Mouse (Mus musculus) lung, postnatal 36 days (tissue): ENCODE measurements around the gene Rilp.

Source experiments
- DNase-seq: peaks from one replicate; pipeline ENCODE4 v3.0.0; 2022; ENCODE audit warnings: mixed read lengths

Rilp gene

GRCm38 (mm10) chr11:75509741-75510626, at the start of gene Rilp:
Gene Rilp (plus strand): TSS chr11:75510094.
- DNase-seq, result peak; percentile 95

- DNase-seq, result peak; percentile 98
These were observed 49.6 kb upstream of the Rilp start for GRCm38 (mm10) chr11:75460103-75460843.

- DNase-seq, result peak; percentile 100
These were observed 48.8 kb upstream of the Rilp start, which contains the start of gene Tlcd2 for GRCm38 (mm10) chr11:75460844-75461742. Gene Tlcd2 (plus strand): TSS chr11:75461715.

- DNase-seq, result no peak
These were observed 48.1 kb upstream of the Rilp start for GRCm38 (mm10) chr11:75461743-75462252.

- peak; percentile 87 for DNase-seq
These were observed 47.6 kb upstream of the Rilp start for GRCm38 (mm10) chr11:75462253-75462783.

GRCm38 (mm10) chr11:75462865-75463336, 47.0 kb upstream of the Rilp start:
- DNase-seq, result peak; percentile 95

GRCm38 (mm10) chr11:75463624-75464023, 46.3 kb upstream of the Rilp start:
- no peak for DNase-seq

- DNase-seq, result no peak
These were observed 45.5 kb upstream of the Rilp start for GRCm38 (mm10) chr11:75464417-75464816.

- no peak for DNase-seq
These were observed 44.8 kb upstream of the Rilp start for GRCm38 (mm10) chr11:75465051-75465450.

- no peak for DNase-seq
These were observed 43.0 kb upstream of the Rilp start for GRCm38 (mm10) chr11:75466731-75467505.

GRCm38 (mm10) chr11:75467512-75468215, 42.2 kb upstream of the Rilp start:
- DNase-seq, result peak; percentile 71

- no peak for DNase-seq
These were observed 41.5 kb upstream of the Rilp start for GRCm38 (mm10) chr11:75468410-75468809.

- no peak for DNase-seq
These were observed 40.6 kb upstream of the Rilp start for GRCm38 (mm10) chr11:75469261-75469660.

- no peak for DNase-seq
These were observed 39.2 kb upstream of the Rilp start for GRCm38 (mm10) chr11:75470675-75471074.

- DNase-seq, result no peak
These were observed 37.3 kb upstream of the Rilp start for GRCm38 (mm10) chr11:75472469-75473081.

- DNase-seq, result no peak
These were observed 36.5 kb upstream of the Rilp start for GRCm38 (mm10) chr11:75473376-75473775.

GRCm38 (mm10) chr11:75486192-75486591, 23.7 kb upstream of the Rilp start:
- no peak for DNase-seq

- peak; percentile 99 for DNase-seq
These were observed 23.2 kb upstream of the Rilp start, which contains the start of gene Prpf8 for GRCm38 (mm10) chr11:75486601-75487285. Gene Prpf8 (plus strand): TSS chr11:75486816.

GRCm38 (mm10) chr11:75487496-75487895, 22.4 kb upstream of the Rilp start:
- DNase-seq, result no peak
